Mouse (Mus musculus) left cerebral cortex, adult 11 months (tissue): Measurements from ENCODE around the gene Clic5.

ENCODE experiments used
- DNase-seq: peaks from one replicate; pipeline ENCODE4 v3.0.0; 2022; ENCODE audit warnings: low spot score

Gene Clic5

GRCm38 (mm10) chr17:44271426-44271825, 83.0 kb downstream of the Clic5 start:
- no peak for DNase-seq

- DNase-seq, result no peak
Observed at GRCm38 (mm10) chr17:44274804-44275203, 86.4 kb downstream of the Clic5 start.

- DNase-seq, result no peak
Observed at GRCm38 (mm10) chr17:44288320-44288719, 99.9 kb downstream of the Clic5 start.

- DNase-seq, result no peak
Observed at GRCm38 (mm10) chr17:44297221-44297620, 108.8 kb downstream of the Clic5 start.

- no peak for DNase-seq
Observed at GRCm38 (mm10) chr17:44300236-44300635, 111.9 kb downstream of the Clic5 start.

GRCm38 (mm10) chr17:44300723-44301122, 112.3 kb downstream of the Clic5 start:
- DNase-seq, result no peak

- DNase-seq, result no peak
Observed at GRCm38 (mm10) chr17:44301224-44301811, 112.9 kb downstream of the Clic5 start.

- DNase-seq, result no peak
Observed at GRCm38 (mm10) chr17:44304076-44304475, 115.7 kb downstream of the Clic5 start.

GRCm38 (mm10) chr17:44309914-44310622, 121.7 kb downstream of the Clic5 start:
- no peak for DNase-seq

- DNase-seq, result no peak
Observed at GRCm38 (mm10) chr17:44325314-44325713, 136.9 kb downstream of the Clic5 start.

GRCm38 (mm10) chr17:44327279-44328146, 139.1 kb downstream of the Clic5 start:
- DNase-seq, result no peak

- DNase-seq, result no peak
Observed at GRCm38 (mm10) chr17:44328147-44328482, 139.7 kb downstream of the Clic5 start.
